Mouse (Mus musculus): ENCODE data around the gene Pgam1. TPM values are rescaled to one million over a fixed set of nuclear protein-coding genes. Genes with fewer than 3 reads are reported as not detected.
"Not testable (repeated sequence)": the region's sequence is repeated elsewhere in the genome, so short reads cannot be mapped to it uniquely, and the experiment has no call there.

The Pgam1 gene
- polyA plus RNA-seq, 1 experiment from 2014 or later: 805 TPM

- peak overlapping the region; percentile 100 for H3K9ac ChIP-seq (ENCODE audit: low read length)
- H3K9me3 ChIP-seq (ENCODE audit: control insufficient read depth, low read length): no peaks in the 10 kb centered on the region
- 2% methylated on average over 50 of the region's 53 CpGs for WGBS
- no peaks in the 10 kb centered on the region for H3K27me3 ChIP-seq (ENCODE audit: control insufficient read depth, insufficient read depth, low read length)
- H3K4me3 ChIP-seq (ENCODE audit: control insufficient read depth in 1 of 2, insufficient read depth in 1 of 2, low read depth in 1 of 2, low read length in 2 of 2): peak overlapping the region; percentile 98 to 99
- peak; percentile 62 for ATAC-seq (ENCODE audit: insufficient number of reproducible peaks, insufficient read depth, low FRiP score, low read depth)
- peaks cover 35% of the 10 kb centered on the region for H3K36me3 ChIP-seq (ENCODE audit: control insufficient read depth, insufficient read depth, low read length)
- H3K27ac ChIP-seq (replicated peaks in 1 of 2; ENCODE audit: control insufficient read depth in 1 of 2, insufficient read depth in 1 of 2, low read depth in 2 of 2, low read length in 2 of 2): peak overlapping the region; percentile 97 to 98
- H3K4me2 ChIP-seq (ENCODE audit: low read length): peak overlapping the region; percentile 77
- H3K4me1 ChIP-seq (ENCODE audit: control insufficient read depth in 2 of 2, insufficient read depth in 2 of 2, low read length in 2 of 2): peaks cover 5 to 16% of the 10 kb centered on the region in 2 experiments
Observed at GRCm38 (mm10) chr19:41912121-41913080, 678 bp downstream of the Pgam1 start.

GRCm38 (mm10) chr19:41913774-41914591 lies 2.3 kb downstream of the Pgam1 start:
- Histone ChIP-seq H3K27me3 (ENCODE audit: control insufficient read depth, insufficient read depth, low read length) (no peaks in the 10 kb centered on the region), H3K4me2 (ENCODE audit: low read length) (peak overlapping the region; percentile 77), H3K9me3 (ENCODE audit: control insufficient read depth, low read length) (no peaks in the 10 kb centered on the region), H3K4me1 (ENCODE audit: control insufficient read depth in 2 of 2, insufficient read depth in 2 of 2, low read length in 2 of 2) (peaks cover 4 to 14% of the 10 kb centered on the region in 2 experiments), H3K27ac (replicated peaks in 1 of 2; ENCODE audit: control insufficient read depth in 1 of 2, insufficient read depth in 1 of 2, low read depth in 2 of 2, low read length in 2 of 2) (peak overlapping the region in 1 of 2 experiments; percentile 97; a peak in 2 of 4 replicates), H3K4me3 (ENCODE audit: control insufficient read depth in 1 of 2, insufficient read depth in 1 of 2, low read depth in 1 of 2, low read length in 2 of 2) (peak overlapping the region; percentile 98 to 99), H3K9ac (ENCODE audit: low read length) (peak overlapping the region; percentile 100), H3K36me3 (ENCODE audit: control insufficient read depth, insufficient read depth, low read length) (peaks cover 42% of the 10 kb centered on the region)
- ATAC-seq (ENCODE audit: insufficient number of reproducible peaks, insufficient read depth, low FRiP score, low read depth): no peak
- WGBS: 23% methylated on average over 6 of the region's 6 CpGs

GRCm38 (mm10) chr19:41914592-41914882 lies 2.8 kb downstream of the Pgam1 start:
- H3K36me3 ChIP-seq (ENCODE audit: control insufficient read depth, insufficient read depth, low read length): peaks cover 48% of the 10 kb centered on the region
- not testable (repeated sequence) for ATAC-seq (ENCODE audit: insufficient number of reproducible peaks, insufficient read depth, low FRiP score, low read depth); H3K9ac ChIP-seq (ENCODE audit: low read length)

GRCm38 (mm10) chr19:41915294-41915693 lies 3.6 kb downstream of the Pgam1 start:
- H3K36me3 ChIP-seq (ENCODE audit: control insufficient read depth, insufficient read depth, low read length): peaks cover 54% of the 10 kb centered on the region
- no peak for ATAC-seq (ENCODE audit: insufficient number of reproducible peaks, insufficient read depth, low FRiP score, low read depth)
- no peaks in the 10 kb centered on the region for H3K9me3 ChIP-seq (ENCODE audit: control insufficient read depth, low read length)
- peaks cover 4 to 14% of the 10 kb centered on the region in 2 experiments for H3K4me1 ChIP-seq (ENCODE audit: control insufficient read depth in 2 of 2, insufficient read depth in 2 of 2, low read length in 2 of 2)
- 68% methylated on average over 3 of the region's 3 CpGs for WGBS
- H3K9ac ChIP-seq (ENCODE audit: low read length): peak overlapping the region; percentile 18; the same call in 1 of the 2 replicates
- H3K27ac ChIP-seq (replicated peaks in 1 of 2; ENCODE audit: control insufficient read depth in 1 of 2, insufficient read depth in 1 of 2, low read depth in 2 of 2, low read length in 2 of 2): peak overlapping the region; percentile 53 to 62; a peak in 2 of 4 replicates
- H3K4me3 ChIP-seq (ENCODE audit: control insufficient read depth in 1 of 2, insufficient read depth in 1 of 2, low read depth in 1 of 2, low read length in 2 of 2): peak overlapping the region in 1 of 2 experiments; percentile 98; a peak in 2 of 4 replicates
- peak overlapping the region; percentile 77 for H3K4me2 ChIP-seq (ENCODE audit: low read length)
- no peaks in the 10 kb centered on the region for H3K27me3 ChIP-seq (ENCODE audit: control insufficient read depth, insufficient read depth, low read length)

More at GRCm38 (mm10) chr19:41914592-41914882, 2.8 kb downstream of the Pgam1 start:
- not testable (repeated sequence) for H3K27ac ChIP-seq (replicated peaks in 1 of 2; ENCODE audit: control insufficient read depth in 1 of 2, insufficient read depth in 1 of 2, low read depth in 2 of 2, low read length in 2 of 2); H3K9me3 ChIP-seq (ENCODE audit: control insufficient read depth, low read length); H3K27me3 ChIP-seq (ENCODE audit: control insufficient read depth, insufficient read depth, low read length)
- peaks cover 4 to 14% of the 10 kb centered on the region in 2 experiments for H3K4me1 ChIP-seq (ENCODE audit: control insufficient read depth in 2 of 2, insufficient read depth in 2 of 2, low read length in 2 of 2)
- H3K4me3 ChIP-seq (ENCODE audit: control insufficient read depth in 1 of 2, insufficient read depth in 1 of 2, low read depth in 1 of 2, low read length in 2 of 2): peak overlapping the region in 1 of 2 experiments; percentile 98; a peak in 2 of 4 replicates
- peak overlapping the region; percentile 77 for H3K4me2 ChIP-seq (ENCODE audit: low read length)

- Histone ChIP-seq H3K27me3 (ENCODE audit: control insufficient read depth, insufficient read depth, low read length) (no peaks in the 10 kb centered on the region), H3K36me3 (ENCODE audit: control insufficient read depth, insufficient read depth, low read length) (peaks cover 66% of the 10 kb centered on the region), H3K9ac (ENCODE audit: low read length) (no peak overlapping the region), H3K9me3 (ENCODE audit: control insufficient read depth, low read length) (no peaks in the 10 kb centered on the region), H3K27ac (replicated peaks in 1 of 2; ENCODE audit: control insufficient read depth in 1 of 2, insufficient read depth in 1 of 2, low read depth in 2 of 2, low read length in 2 of 2) (no peak overlapping the region), H3K4me1 (ENCODE audit: control insufficient read depth in 2 of 2, insufficient read depth in 2 of 2, low read length in 2 of 2) (peaks cover 4 to 14% of the 10 kb centered on the region in 2 experiments), H3K4me3 (ENCODE audit: control insufficient read depth in 1 of 2, insufficient read depth in 1 of 2, low read depth in 1 of 2, low read length in 2 of 2) (no peak overlapping the region), H3K4me2 (ENCODE audit: low read length) (no peak overlapping the region)
- 85% methylated on average over 4 of the region's 4 CpGs for WGBS
- no peak for ATAC-seq (ENCODE audit: insufficient number of reproducible peaks, insufficient read depth, low FRiP score, low read depth)
Observed at GRCm38 (mm10) chr19:41916853-41917252, 5.1 kb downstream of the Pgam1 start.

- H3K4me3 ChIP-seq (ENCODE audit: control insufficient read depth in 1 of 2, insufficient read depth in 1 of 2, low read depth in 1 of 2, low read length in 2 of 2): no peak overlapping the region
- no peaks in the 10 kb centered on the region for H3K27me3 ChIP-seq (ENCODE audit: control insufficient read depth, insufficient read depth, low read length)
- no peak overlapping the region for H3K4me2 ChIP-seq (ENCODE audit: low read length)
- 66% methylated on average over 4 of the region's 4 CpGs for WGBS
- peaks cover 0 to 4% of the 10 kb centered on the region in 2 experiments; a peak in 2 of 4 replicates for H3K4me1 ChIP-seq (ENCODE audit: control insufficient read depth in 2 of 2, insufficient read depth in 2 of 2, low read length in 2 of 2)
- ATAC-seq (ENCODE audit: insufficient number of reproducible peaks, insufficient read depth, low FRiP score, low read depth): no peak
- H3K36me3 ChIP-seq (ENCODE audit: control insufficient read depth, insufficient read depth, low read length): peaks cover 85% of the 10 kb centered on the region
- no peaks in the 10 kb centered on the region for H3K9me3 ChIP-seq (ENCODE audit: control insufficient read depth, low read length)
- H3K9ac ChIP-seq (ENCODE audit: low read length): no peak overlapping the region
- H3K27ac ChIP-seq (replicated peaks in 1 of 2; ENCODE audit: control insufficient read depth in 1 of 2, insufficient read depth in 1 of 2, low read depth in 2 of 2, low read length in 2 of 2): no peak overlapping the region
Observed at GRCm38 (mm10) chr19:41919471-41919870, 7.7 kb downstream of the Pgam1 start.

DNA sequence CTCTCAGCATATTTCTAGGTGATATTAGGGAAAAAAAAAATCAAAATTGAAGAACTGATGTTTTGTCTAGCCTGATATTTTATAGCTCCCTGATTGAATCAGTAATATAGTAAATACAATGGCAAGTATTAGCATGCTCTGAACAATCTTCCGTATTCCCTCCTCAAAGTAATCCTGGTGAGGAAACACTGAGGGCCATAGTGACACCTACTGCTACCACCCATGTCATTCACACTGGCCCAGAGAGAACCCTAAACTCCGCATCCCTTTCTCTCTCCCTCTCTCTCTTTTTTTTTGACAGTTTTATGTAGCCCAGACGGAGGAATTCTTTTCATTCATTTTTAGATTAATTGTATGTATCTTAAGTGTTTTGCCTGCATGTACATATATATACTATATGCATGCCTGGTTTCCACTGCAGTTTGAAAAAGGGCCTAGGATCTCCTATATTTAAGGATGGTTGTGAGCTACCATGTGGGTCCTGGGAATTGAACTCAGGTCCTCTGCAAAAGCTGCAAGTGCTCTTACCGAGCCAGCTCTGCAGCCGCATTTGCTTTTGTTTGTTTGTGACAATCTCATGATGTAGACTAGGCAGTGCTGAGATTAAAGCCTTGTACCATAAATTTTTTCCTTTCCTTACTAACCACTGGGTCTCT lies 8.8 kb downstream of the Pgam1 start:
- Histone ChIP-seq H3K4me2 (ENCODE audit: low read length) (no peak overlapping the region), H3K36me3 (ENCODE audit: control insufficient read depth, insufficient read depth, low read length) (peaks cover 85% of the 10 kb centered on the region), H3K9ac (ENCODE audit: low read length) (no peak overlapping the region), H3K27me3 (ENCODE audit: control insufficient read depth, insufficient read depth, low read length) (no peaks in the 10 kb centered on the region), H3K9me3 (ENCODE audit: control insufficient read depth, low read length) (no peaks in the 10 kb centered on the region), H3K27ac (replicated peaks in 1 of 2; ENCODE audit: control insufficient read depth in 1 of 2, insufficient read depth in 1 of 2, low read depth in 2 of 2, low read length in 2 of 2) (no peak overlapping the region), H3K4me3 (ENCODE audit: control insufficient read depth in 1 of 2, insufficient read depth in 1 of 2, low read depth in 1 of 2, low read length in 2 of 2) (no peak overlapping the region), H3K4me1 (ENCODE audit: control insufficient read depth in 2 of 2, insufficient read depth in 2 of 2, low read length in 2 of 2) (no peaks in the 10 kb centered on the region)
- 60% methylated on average over 5 of the region's 5 CpGs for whole genome bisulfite sequencing
- no peak for ATAC-seq (ENCODE audit: insufficient number of reproducible peaks, insufficient read depth, low FRiP score, low read depth)
